Mouse (Mus musculus) left cerebral cortex, adult 2 months (tissue): ENCODE measurements at regions not wholly inside any gene's neighbourhood (a gene's known extent, or its start where the extent isn't known, plus 50 kb on each side); places are given as distances from the start of the nearest gene placed in this dataset.
A peak's percentile ranks its signal among the peaks of the same experiment; 100 is the strongest.
"Not testable (repeated sequence)": the region's sequence is repeated elsewhere in the genome, so short reads cannot be mapped to it uniquely, and the experiment has no call there.

ENCODE experiments used
- DNase-seq, 2 experiments: peaks; one replicate each; pipeline ENCODE4 v3.0.0; 2021 to 2022; ENCODE audit warnings: low spot score in 2 of 2, mixed read lengths in 1 of 2; ENCODE audit errors: extremely low spot score in 1 of 2
- H3K27ac ChIP-seq: fragments of 200-600 bp; 2 replicates; pipeline ENCODE4 v1.8.1; 2022
- H3K4me3 ChIP-seq: fragments of 200-600 bp; 2 replicates; pipeline ENCODE4 v1.8.1; 2022
- CTCF ChIP-seq: fragments of 200-600 bp; IDR thresholded peaks from 2 replicates; pipeline ENCODE4 v1.8.1; 2022; ENCODE audit warnings: antibody characterized with exemption, mild to moderate bottlenecking, moderate library complexity
- intact Hi-C: fragments of 180-260 bp; cut with DNase I; formaldehyde crosslinking; loops from one replicate; pipeline ENCODE4 v1.15.1; 2025

GRCm38 (mm10) chr13:52345375-52346026 lies 185.6 kb downstream of the Diras2 start:
- intact Hi-C loops, result loop anchor here (5.0 kb wide), 2 partner anchors 102 to 182 kb away; no protein-coding TSS in a partner anchor
- Histone ChIP-seq H3K4me3 (no peak overlapping the region), H3K27ac (peak overlapping the region; percentile 80)
- no peak for DNase-seq
- no peak for TF ChIP-seq CTCF

GRCm38 (mm10) chr13:52346027-52346375 lies 185.1 kb downstream of the Diras2 start:
- Histone ChIP-seq H3K4me3 (no peak overlapping the region), H3K27ac (peak overlapping the region; percentile 80)
- no peak for DNase-seq
- intact Hi-C loops, result loop anchor here (5.0 kb wide), 2 partner anchors 101 to 181 kb away; no protein-coding TSS in a partner anchor
- no peak for TF ChIP-seq CTCF

- no peak for DNase-seq
- H3K27ac ChIP-seq, result no peak overlapping the region
- H3K4me3 ChIP-seq, result no peak overlapping the region
- intact Hi-C loops, result loop anchor here (5.0 kb wide), 2 partner anchors 100 to 180 kb away; no protein-coding TSS in a partner anchor
- TF ChIP-seq CTCF, result no peak
Observed at GRCm38 (mm10) chr13:52347631-52348030, 183.4 kb downstream of the Diras2 start.

GRCm38 (mm10) chr13:52349606-52350005 lies 181.5 kb downstream of the Diras2 start:
- no peak for DNase-seq
- intact Hi-C loops, result loop anchor here (5.0 kb wide), 2 partner anchors 98 to 178 kb away; no protein-coding TSS in a partner anchor
- no peak for TF ChIP-seq CTCF
- Histone ChIP-seq H3K4me3 (no peak overlapping the region), H3K27ac (no peak overlapping the region)

- Histone ChIP-seq H3K4me3 (no peak overlapping the region), H3K27ac (no peak overlapping the region)
- DNase-seq, result peak in 1 of 2 experiments; percentile 24
- TF ChIP-seq CTCF, result peak; percentile 75
- intact Hi-C loops, result no loop called here
Observed at GRCm38 (mm10) chr13:52352576-52352975, 178.5 kb downstream of the Diras2 start.

- H3K4me3 ChIP-seq, result no peak overlapping the region
- DNase-seq, result peak in 1 of 2 experiments; percentile 4
- no peak for TF ChIP-seq CTCF
- intact Hi-C loops, result no loop called here
- no peak overlapping the region for H3K27ac ChIP-seq
Observed at GRCm38 (mm10) chr13:52353437-52353836, 177.6 kb downstream of the Diras2 start.

- DNase-seq, result peak in 1 of 2 experiments; percentile 5
- Histone ChIP-seq H3K27ac (no peak overlapping the region), H3K4me3 (no peak overlapping the region)
- intact Hi-C loops, result no loop called here
- no peak for TF ChIP-seq CTCF
Observed at GRCm38 (mm10) chr13:52353966-52354365, 177.1 kb downstream of the Diras2 start.

GRCm38 (mm10) chr13:52355921-52356320 lies 175.2 kb downstream of the Diras2 start:
- DNase-seq, H3K4me3 ChIP-seq, intact Hi-C loops, H3K27ac ChIP-seq: not testable (repeated sequence)

- intact Hi-C loops, H3K27ac ChIP-seq, DNase-seq, H3K4me3 ChIP-seq: not testable (repeated sequence)
Observed at GRCm38 (mm10) chr13:52359332-52359731, 171.7 kb downstream of the Diras2 start.

- Histone ChIP-seq H3K4me3 (no peak overlapping the region), H3K27ac (no peak overlapping the region)
- TF ChIP-seq CTCF, result no peak
- no peak for DNase-seq
- intact Hi-C loops, result no loop called here
Observed at GRCm38 (mm10) chr13:52361177-52361846, 169.8 kb downstream of the Diras2 start.

GRCm38 (mm10) chr13:52362266-52362665 lies 168.8 kb downstream of the Diras2 start:
- DNase-seq, result no peak
- intact Hi-C loops, result no loop called here
- H3K27ac ChIP-seq, result no peak overlapping the region
- no peak overlapping the region for H3K4me3 ChIP-seq
- TF ChIP-seq CTCF, result no peak

GRCm38 (mm10) chr13:52369851-52370250 lies 161.2 kb downstream of the Diras2 start:
- Histone ChIP-seq H3K4me3 (no peak overlapping the region), H3K27ac (no peak overlapping the region)
- TF ChIP-seq CTCF, result no peak
- intact Hi-C loops, result no loop called here
- DNase-seq, result peak in 1 of 2 experiments; percentile 5
